Mouse (Mus musculus) bone marrow, adult 2 months (tissue): ENCODE results near the gene Atp8a2.

Source experiments
- CTCF ChIP-seq: fragments of 200-500 bp; IDR thresholded peaks from 2 replicates; pipeline ENCODE4 v1.5.1; 2011; ENCODE audit warnings: low read length, control low read depth; ENCODE audit not compliant: control insufficient read depth, insufficient read depth
- POLR2A ChIP-seq: fragments of 200-500 bp; IDR thresholded peaks from 2 replicates; pipeline ENCODE4 v1.6.1; 2011; ENCODE audit warnings: low read depth, mild to moderate bottlenecking, control low read depth, low read length, borderline replicate concordance; ENCODE audit not compliant: control insufficient read depth

DNA sequence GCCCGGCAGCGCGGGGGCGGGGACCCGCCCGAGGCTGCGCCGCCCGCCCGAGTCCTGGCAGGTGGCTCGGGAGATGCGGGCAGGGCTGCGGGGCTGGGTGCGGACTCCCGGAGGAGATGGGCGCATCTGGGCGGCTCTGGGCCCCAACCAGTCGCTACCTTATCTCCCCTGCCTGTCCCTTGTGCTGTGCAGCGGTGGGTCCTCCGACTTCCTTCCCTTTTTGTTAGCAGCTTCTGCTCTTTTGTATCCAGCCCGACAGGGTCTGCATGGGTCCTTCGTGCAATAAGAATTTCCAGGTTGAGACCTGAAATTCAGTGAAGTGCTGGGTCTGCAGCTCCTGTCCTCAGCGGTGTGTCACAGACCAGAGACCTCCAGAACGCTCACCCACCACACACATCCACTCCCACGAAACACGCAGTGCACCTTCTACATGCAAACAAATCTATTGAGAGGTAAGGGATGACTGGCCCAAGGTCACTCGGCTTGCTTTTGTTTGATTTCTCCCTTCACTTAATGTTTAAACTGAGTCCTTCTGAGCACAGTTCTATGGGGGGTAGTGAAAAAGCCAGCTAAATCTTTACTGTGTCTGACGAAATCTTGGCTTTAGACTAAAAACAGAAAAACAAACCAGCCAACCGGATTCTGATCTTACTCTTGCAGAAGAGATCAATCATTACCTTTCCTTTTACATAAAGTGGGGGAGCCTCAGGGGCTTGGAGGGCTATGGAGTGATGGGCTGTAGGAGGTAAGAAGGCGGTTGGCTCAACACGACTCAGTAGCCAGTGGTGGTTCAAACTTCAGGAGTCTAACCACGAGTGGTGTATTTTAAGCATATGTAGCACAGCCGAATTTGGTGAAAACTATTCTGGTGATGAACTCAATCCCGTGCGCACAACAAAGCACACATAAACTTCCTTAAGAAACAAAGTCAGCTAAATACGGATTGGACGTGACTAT is 19.1 kb downstream of the Atp8a2 start:
- TF ChIP-seq CTCF (no peak), POLR2A (no peak)
